Mouse (Mus musculus) layer of hippocampus, adult 2 months (tissue): ENCODE measurements around the gene Rtca. TPM values are rescaled to one million over a fixed set of nuclear protein-coding genes. Genes with fewer than 3 reads are reported as not detected.

Source experiments
- DNase-seq, 2 experiments: peaks; one replicate each; pipeline ENCODE4 v3.0.0; 2022; ENCODE audit warnings: low spot score in 2 of 2
- H3K27ac ChIP-seq: fragments of 200-600 bp; 2 replicates; pipeline ENCODE4 v1.8.1; 2022
- H3K4me3 ChIP-seq: fragments of 200-600 bp; 2 replicates; pipeline ENCODE4 v1.8.1; 2022; ENCODE audit warnings: mild to moderate bottlenecking
- CTCF ChIP-seq: fragments of 200-600 bp; conservative IDR thresholded peaks from 2 replicates; pipeline ENCODE4 v1.8.1; 2022; ENCODE audit warnings: antibody characterized with exemption, mild to moderate bottlenecking, moderate library complexity
- long read RNA-seq, 2 experiments: library from polyadenylated mRNA; stranded (forward); transcript quantifications; one replicate each; pipeline ENCODE4 v2.0.0; 2021; ENCODE audit warnings: borderline mapping rate in 2 of 2
- total RNA-seq, 2 experiments: library from RNA; stranded (reverse); gene quantifications; 2 replicates each; pipeline ENCODE4 v1.2.3; 2021

Gene Rtca
- total RNA-seq, result 10 to 100 TPM; 59.4 to 64.5 TPM
- long read RNA-seq, experiment 1, transcript Rtca-201 (11 exons, 1,594 nt), result major isoform, 25 of 34 reads
- long read RNA-seq, experiment 1, partial matches to known transcripts, result 2 of 34 reads
- long read RNA-seq, experiment 1, other reads (novel, unspliced or antisense), result 7 of 34 reads
- long read RNA-seq, experiment 2, transcript Rtca-201 (11 exons, 1,594 nt), result major isoform, 39 of 61 reads
- long read RNA-seq, experiment 2, partial matches to known transcripts, result 8 of 61 reads
- long read RNA-seq, experiment 2, other reads (novel, unspliced or antisense), result 14 of 61 reads

GRCm38 (mm10) chr3:116507772-116508351 is at the start of gene Rtca:
Gene Rtca, minus strand, starts transcription at chr3:116508208.
- DNase-seq, result peak; percentile 98
- peak; percentile 95 for TF ChIP-seq CTCF
- peak within 1 kb of the TSS; percentile 91 for H3K27ac ChIP-seq
- peak within 1 kb of the TSS; percentile 87 for H3K4me3 ChIP-seq

GRCm38 (mm10) chr3:116551362-116551761 is 43.4 kb upstream of the Rtca start:
- no peak for DNase-seq
- TF ChIP-seq CTCF, result no peak
- no peak overlapping the region for H3K4me3 ChIP-seq
- H3K27ac ChIP-seq, result no peak overlapping the region

DNA sequence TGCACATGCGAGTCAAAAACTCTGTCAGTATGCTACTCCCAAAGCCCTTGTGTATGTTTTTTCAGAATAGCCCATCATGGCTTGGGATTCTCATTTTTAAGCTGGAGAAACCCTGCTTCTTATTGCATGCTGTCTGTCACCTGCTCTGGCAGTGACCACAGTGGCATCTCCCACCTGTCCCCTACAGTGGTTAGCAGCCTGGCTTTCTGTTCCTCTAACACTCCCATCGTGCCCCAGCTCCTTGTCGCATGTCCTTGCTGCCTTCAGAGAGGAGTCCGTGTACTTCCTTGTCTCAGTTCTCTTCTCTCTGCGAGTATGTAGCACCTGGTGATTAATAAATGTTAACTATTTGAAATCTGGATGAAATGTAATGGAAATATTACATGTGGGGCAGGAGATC is 39.4 kb upstream of the Rtca start:
- Histone ChIP-seq H3K27ac (no peak overlapping the region), H3K4me3 (no peak overlapping the region)
- DNase-seq, result no peak
- TF ChIP-seq CTCF, result no peak

DNA sequence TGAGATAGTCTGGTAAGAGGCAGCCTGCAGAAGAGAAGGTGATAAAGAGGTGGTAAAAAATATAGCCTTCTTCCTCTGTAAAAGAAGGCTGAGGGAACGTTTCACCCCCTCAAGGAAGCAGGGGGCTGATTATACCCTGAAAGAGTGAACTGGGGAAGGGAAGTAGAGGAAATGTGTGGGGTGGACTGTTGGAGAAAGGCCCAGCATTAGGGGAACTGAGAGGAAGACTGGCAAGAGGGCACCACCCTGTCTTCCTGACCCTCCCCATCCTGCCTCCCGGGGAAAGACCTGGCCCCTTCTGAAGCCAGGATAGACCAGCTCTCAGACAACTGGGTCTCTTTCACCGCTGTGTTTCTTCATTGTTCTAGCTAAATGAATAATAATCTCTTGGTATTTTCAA is 34.5 kb upstream of the Rtca start:
- no peak for DNase-seq
- Histone ChIP-seq H3K27ac (no peak overlapping the region), H3K4me3 (no peak overlapping the region)
- no peak for TF ChIP-seq CTCF

DNA sequence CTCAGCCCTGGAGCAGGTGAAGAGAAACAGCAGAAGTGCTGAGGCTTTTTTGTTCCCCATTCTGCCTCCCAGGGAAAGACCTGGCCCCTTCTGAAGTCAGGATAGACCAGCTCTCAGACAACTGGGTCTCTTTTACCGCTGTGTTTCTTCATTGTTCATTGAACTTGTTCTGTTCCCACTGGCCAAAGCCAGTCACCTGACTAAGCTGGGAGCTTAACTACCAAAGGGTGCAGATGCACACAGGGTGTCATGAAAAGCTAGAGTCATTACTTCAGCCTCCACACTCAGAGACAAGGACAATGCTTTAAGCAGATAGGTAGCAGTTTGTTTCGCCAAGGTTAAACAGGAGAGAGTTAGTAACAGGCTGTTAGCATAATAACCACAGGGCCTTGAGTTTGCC is 34.1 kb upstream of the Rtca start:
- DNase-seq, result no peak
- Histone ChIP-seq H3K4me3 (no peak overlapping the region), H3K27ac (no peak overlapping the region)
- no peak for TF ChIP-seq CTCF

- Histone ChIP-seq H3K4me3 (no peak overlapping the region), H3K27ac (peak overlapping the region; percentile 70)
- no peak for TF ChIP-seq CTCF
- DNase-seq, result no peak
These were observed 29.2 kb upstream of the Rtca start for GRCm38 (mm10) chr3:116537200-116537573.

DNA sequence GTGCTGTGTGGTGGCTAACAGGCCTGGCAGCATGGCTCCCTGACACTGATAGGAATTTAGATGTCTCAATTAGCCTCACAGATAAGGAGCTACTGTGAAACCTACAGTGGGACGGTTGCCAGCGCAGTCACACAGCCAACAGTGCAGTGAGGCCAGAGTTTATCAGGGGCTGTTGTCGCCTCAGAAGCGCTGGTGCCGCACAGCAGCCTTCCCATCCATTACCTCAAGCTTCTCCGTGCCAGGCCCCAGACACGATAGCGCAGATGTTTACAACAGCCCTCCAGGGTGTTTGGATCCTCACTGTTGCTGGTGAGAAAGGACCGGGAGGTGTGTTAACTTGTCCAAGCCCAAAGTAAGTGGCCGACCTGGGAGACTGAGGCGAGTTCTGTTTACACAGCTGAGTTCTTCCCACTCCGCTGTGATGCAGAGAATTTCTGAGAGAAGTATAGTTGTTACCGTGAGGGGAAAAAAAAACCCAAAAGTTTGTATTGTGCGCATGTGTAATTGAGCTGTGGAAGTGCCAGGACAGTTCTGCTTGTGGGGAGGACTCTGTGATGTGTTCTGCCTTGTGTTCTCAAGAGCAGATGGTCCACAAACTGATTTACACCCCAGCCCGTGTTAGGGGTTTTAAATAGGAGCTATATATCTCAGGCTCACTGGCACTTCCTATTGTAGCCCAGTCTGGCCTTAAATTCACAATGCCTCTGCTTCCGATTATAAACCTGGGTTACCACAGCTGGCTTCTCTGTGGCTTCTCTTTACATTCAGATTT is 28.6 kb upstream of the Rtca start:
- H3K4me3 ChIP-seq, result no peak overlapping the region
- peak overlapping the region; percentile 70 for H3K27ac ChIP-seq
- no peak for TF ChIP-seq CTCF
- DNase-seq, result peak; percentile 37 to 54

GRCm38 (mm10) chr3:116530826-116531225 is 22.8 kb upstream of the Rtca start:
- no peak overlapping the region for H3K4me3 ChIP-seq
- DNase-seq, result peak; percentile 40 to 48

DNA sequence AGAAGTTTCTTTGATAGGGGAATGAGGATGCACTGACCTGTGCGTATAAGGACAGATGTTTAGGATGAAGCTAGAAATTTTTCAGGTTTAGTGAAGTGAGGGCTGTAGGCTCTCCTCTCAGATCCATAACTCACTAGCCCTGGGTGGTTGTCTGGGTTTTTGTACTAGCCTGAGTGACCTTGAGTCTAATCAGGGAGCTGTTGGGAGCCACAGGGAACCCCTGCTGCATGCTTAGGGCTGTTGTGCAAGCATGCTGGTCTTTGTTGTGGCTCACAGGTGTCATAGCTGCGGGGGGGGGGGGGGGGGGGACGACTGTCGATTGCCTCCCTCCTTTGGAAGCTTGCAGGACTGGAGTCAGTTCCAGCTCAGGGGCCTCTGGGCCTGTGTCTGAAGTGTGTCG is 21.7 kb upstream of the Rtca start:
- no peak for DNase-seq
- Histone ChIP-seq H3K4me3 (no peak overlapping the region), H3K27ac (no peak overlapping the region)
- TF ChIP-seq CTCF, result no peak

More at GRCm38 (mm10) chr3:116530826-116531225, 22.8 kb upstream of the Rtca start:
- no peak for TF ChIP-seq CTCF
- peak overlapping the region; percentile 53; the same call in 1 of the 2 replicates for H3K27ac ChIP-seq

DNA sequence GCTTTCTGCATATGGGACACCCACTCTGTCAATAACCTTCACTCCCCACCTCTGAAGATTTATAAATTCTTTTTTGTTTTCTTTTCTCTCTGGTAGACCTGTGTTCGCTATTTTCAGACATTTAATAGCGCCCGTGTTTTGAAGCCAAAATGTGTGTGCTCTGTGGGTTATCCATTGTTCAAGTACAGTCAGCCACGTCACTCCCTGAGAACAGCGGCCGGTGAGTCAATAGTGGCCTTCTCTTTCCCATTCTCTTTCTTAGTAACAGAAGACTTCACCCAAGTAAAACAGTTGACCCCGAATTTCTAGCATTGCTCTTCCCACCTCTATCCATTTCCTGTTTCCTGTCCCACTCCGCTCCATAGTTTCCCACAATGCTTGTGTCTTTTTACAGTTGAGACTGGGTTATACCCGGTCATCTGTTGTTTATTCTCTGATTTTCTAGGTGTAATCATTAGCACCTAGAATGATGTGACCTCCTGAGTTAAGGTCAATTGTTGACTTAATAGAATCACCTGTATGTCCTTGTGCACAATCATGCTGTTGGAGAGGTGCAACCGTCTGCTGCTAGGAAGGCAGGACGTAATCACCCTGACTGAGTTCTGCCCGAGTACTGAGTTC is 12.2 kb upstream of the Rtca start:
- TF ChIP-seq CTCF, result no peak

DNA sequence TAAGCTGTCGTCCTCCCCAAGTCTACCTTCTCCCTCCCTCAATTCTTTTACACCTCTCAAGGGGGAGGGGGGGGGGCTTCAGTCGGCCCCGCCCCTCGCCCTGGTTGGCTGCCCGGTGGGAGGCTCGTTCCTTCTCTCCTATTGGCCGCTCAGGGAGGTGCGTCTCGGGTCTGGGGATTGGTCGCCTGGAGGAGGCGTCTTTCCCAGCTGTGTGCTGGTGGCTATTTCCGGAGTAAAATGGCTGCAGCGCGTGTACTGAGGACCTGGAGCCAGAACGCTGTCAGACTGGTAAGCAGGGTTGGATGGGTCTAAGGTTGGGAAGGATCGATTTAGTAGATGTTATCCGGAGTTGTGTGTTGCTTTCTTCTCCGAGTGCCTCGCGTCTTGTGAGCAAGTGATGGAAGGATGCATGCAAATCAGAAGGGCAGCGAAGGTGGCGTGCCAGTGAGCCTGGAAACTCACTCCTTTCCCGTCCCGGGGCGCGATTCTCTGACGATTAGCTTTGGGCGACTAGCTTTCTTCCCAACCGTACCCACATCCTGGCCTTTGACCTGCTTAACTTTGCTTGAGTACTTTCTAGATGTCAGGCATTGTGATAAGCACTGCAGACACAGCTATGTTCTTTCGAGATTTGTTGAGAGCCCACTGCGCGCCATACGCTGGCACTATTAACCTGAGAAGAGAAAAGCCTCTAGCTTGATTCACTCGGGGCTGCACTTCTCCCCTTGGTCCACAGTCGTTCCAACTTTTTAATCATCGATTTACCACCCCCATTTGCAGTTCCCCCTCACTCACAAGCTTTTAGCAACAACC is 5.1 kb upstream of the Rtca start, which contains the start of gene Dbt:
Gene Dbt, plus strand, starts transcription at position 167 of the 813 bp plus-strand sequence.
- peak; percentile 88 to 90 for DNase-seq
- Histone ChIP-seq H3K27ac (peak within 1 kb of the TSS; percentile 81), H3K4me3 (peak within 1 kb of the TSS; percentile 64)
- TF ChIP-seq CTCF, result peak; percentile 53

More for the DNA sequence above, 12.2 kb upstream of the Rtca start:
- no peak for DNase-seq
- no peak overlapping the region for H3K4me3 ChIP-seq
- H3K27ac ChIP-seq, result no peak overlapping the region
